Mouse (Mus musculus) testis, adult 2 months (tissue): ENCODE data around the gene Dpy19l1. TPM values are rescaled to one million over a fixed set of nuclear protein-coding genes. Genes with fewer than 3 reads are reported as not detected.

Source experiments
- H3K27ac ChIP-seq: fragments of 200-500 bp; 2 replicates; pipeline ENCODE4 v1.5.1; 2012; ENCODE audit warnings: low read depth, low read length; ENCODE audit not compliant: control insufficient read depth, insufficient read depth
- H3K27me3 ChIP-seq: fragments of 200-500 bp; 2 replicates; pipeline ENCODE4 v1.6.1; 2012; ENCODE audit warnings: mild to moderate bottlenecking, low read length, moderate library complexity; ENCODE audit not compliant: control insufficient read depth, insufficient read depth
- H3K36me3 ChIP-seq: fragments of 200-500 bp; 2 replicates; pipeline ENCODE4 v1.6.1; 2012; ENCODE audit warnings: mild to moderate bottlenecking, low read length; ENCODE audit not compliant: control insufficient read depth, insufficient read depth
- H3K4me1 ChIP-seq: fragments of 200-500 bp; 2 replicates; pipeline ENCODE4 v1.6.1; 2012; ENCODE audit warnings: low read length; ENCODE audit not compliant: control insufficient read depth, insufficient read depth
- H3K4me3 ChIP-seq: fragments of 200-500 bp; 2 replicates; pipeline ENCODE4 v1.5.1; 2012; ENCODE audit warnings: low read depth, mild to moderate bottlenecking, low read length, moderate library complexity, mixed read lengths; ENCODE audit not compliant: control insufficient read depth
- CTCF ChIP-seq: fragments of 200-500 bp; IDR thresholded peaks from 2 replicates; pipeline ENCODE4 v1.5.1; 2012; ENCODE audit warnings: low read depth, mild to moderate bottlenecking, inconsistent platforms, low read length, moderate library complexity; ENCODE audit not compliant: control insufficient read depth, insufficient read depth, insufficient replicate concordance
- POLR2A ChIP-seq: fragments of 200-500 bp; IDR thresholded peaks from 2 replicates; pipeline ENCODE4 v1.6.1; 2012; ENCODE audit warnings: low read depth, mild to moderate bottlenecking, inconsistent platforms, low read length, moderate library complexity; ENCODE audit not compliant: control insufficient read depth
- polyA plus RNA-seq: library from polyadenylated mRNA; depleted of rRNA; stranded (reverse); fragments of >200 nt; gene quantifications from 2 replicates; pipeline ENCODE4 v1.2.3, GENCODE M21; 2012

Gene Dpy19l1
- polyA plus RNA-seq, 1 experiment: 34.6 TPM

DNA sequence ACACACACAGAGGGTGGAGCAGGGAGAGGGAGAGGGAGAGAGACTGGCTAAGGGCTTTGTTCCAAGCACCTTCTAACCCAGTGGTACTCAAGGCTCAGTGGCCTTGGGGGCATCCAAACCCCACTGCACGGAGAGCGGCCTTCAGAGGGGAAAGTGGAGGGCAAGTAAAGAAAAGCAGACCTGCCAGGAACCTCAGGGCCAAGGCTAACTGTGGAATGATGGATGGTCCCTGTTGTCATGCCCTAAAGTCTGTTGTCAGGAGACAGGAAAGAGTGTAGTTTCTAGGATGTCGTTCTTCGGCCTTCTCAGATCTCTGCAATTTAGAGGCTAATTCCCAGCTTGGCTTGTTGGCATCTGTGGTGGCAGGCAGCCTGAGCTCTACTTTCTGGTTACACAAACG lies 32.8 kb downstream of the Dpy19l1 start:
- Histone ChIP-seq H3K27ac (no peak overlapping the region), H3K4me3 (no peak overlapping the region), H3K27me3 (no peaks in the 10 kb centered on the region), H3K4me1 (no peaks in the 10 kb centered on the region), H3K36me3 (no peaks in the 10 kb centered on the region; the same call in 1 of the 2 replicates)
- TF ChIP-seq POLR2A: no peak
- no peak for TF ChIP-seq CTCF

- TF ChIP-seq POLR2A (no peak), CTCF (no peak)
- Histone ChIP-seq H3K4me3 (no peak overlapping the region), H3K27ac (no peak overlapping the region), H3K27me3 (no peaks in the 10 kb centered on the region), H3K4me1 (no peaks in the 10 kb centered on the region), H3K36me3 (no peaks in the 10 kb centered on the region; the same call in 1 of the 2 replicates)
Observed at GRCm38 (mm10) chr9:24467186-24467585, 35.8 kb downstream of the Dpy19l1 start.

GRCm38 (mm10) chr9:24466649-24467048 lies 36.3 kb downstream of the Dpy19l1 start:
- H3K27me3 ChIP-seq: no peaks in the 10 kb centered on the region
- no peak overlapping the region for H3K27ac ChIP-seq
- no peaks in the 10 kb centered on the region for H3K4me1 ChIP-seq
- H3K4me3 ChIP-seq: no peak overlapping the region
- no peaks in the 10 kb centered on the region; the same call in 1 of the 2 replicates for H3K36me3 ChIP-seq
- TF ChIP-seq CTCF: no peak

DNA sequence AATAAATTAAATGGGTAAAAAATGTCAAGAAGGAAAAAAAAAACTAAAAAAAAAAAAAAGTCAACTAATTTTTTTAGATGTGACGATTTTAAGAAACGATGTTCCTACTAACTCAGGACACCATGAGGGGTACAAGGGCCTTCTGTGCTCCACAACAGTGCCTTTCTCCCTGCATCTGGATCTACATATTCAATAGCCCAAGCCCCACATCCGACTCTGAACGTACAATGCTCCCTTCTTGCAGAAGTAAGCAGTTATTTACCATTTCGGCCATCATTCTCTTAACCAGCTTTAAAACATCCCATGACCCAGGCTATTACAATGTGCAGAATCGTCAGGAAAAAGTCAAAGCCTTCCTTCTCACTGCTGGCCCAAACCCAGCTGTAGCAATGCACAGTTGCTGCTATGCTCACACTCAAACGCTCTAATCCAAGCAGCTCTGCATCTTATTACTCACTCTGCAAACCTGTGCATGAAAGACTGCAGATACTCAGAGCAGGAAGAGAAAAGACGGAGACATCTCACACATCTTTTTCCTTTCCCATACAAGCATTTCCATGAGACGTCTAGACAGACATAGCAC lies 41.5 kb downstream of the Dpy19l1 start:
- Histone ChIP-seq H3K27me3 (no peaks in the 10 kb centered on the region), H3K4me3 (no peak overlapping the region), H3K36me3 (no peaks in the 10 kb centered on the region; the same call in 1 of the 2 replicates), H3K27ac (no peak overlapping the region), H3K4me1 (no peaks in the 10 kb centered on the region)
- TF ChIP-seq POLR2A (no peak), CTCF (no peak)

GRCm38 (mm10) chr9:24453833-24454232 lies 49.1 kb downstream of the Dpy19l1 start:
- Histone ChIP-seq H3K4me1 (no peaks in the 10 kb centered on the region), H3K4me3 (no peak overlapping the region), H3K27me3 (no peaks in the 10 kb centered on the region), H3K36me3 (no peaks in the 10 kb centered on the region; the same call in 1 of the 2 replicates), H3K27ac (no peak overlapping the region)
- TF ChIP-seq POLR2A: no peak
- TF ChIP-seq CTCF: no peak

DNA sequence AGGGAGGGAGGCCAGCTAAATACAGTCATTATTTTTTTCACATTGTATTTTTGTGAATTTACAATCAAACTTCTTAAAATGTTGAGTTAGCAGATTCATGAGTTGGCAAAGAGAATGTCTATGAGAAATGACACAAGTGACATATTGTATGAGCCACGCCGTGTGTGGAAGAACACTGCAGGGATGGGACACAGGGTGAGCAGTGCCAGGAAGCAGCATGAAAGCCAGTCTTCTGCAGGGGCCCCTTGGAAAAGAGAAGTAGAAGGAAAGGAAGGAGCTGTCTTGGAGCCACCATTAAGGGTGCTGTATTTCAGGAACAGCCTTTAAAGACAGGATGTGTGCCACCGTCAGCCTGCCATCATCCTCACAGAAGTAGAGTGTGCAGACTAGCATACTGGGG lies 52.0 kb downstream of the Dpy19l1 start:
- Histone ChIP-seq H3K27me3 (no peaks in the 10 kb centered on the region), H3K36me3 (no peaks in the 10 kb centered on the region; the same call in 1 of the 2 replicates), H3K4me3 (no peak overlapping the region), H3K27ac (no peak overlapping the region), H3K4me1 (no peaks in the 10 kb centered on the region)
- TF ChIP-seq CTCF (no peak), POLR2A (no peak)

DNA sequence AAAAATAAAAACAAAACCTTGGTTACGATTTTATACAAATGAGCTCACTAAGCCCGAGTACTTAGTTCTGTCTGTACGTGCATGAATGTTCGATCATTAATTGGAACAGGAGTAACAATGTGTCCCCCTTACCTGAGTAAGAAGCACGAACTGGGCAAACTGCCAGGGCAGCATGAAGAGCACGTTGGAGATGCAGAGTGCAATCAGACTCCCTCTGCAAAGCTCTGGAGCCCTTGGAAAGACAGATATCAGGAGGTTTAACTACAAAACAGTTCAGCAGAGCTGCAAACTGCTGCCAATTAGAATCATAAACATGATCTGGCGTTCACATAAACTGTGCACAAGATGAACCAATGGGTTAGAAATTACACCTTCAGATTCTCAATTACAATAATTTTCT lies 52.4 kb downstream of the Dpy19l1 start:
- Histone ChIP-seq H3K36me3 (no peaks in the 10 kb centered on the region; the same call in 1 of the 2 replicates), H3K27me3 (no peaks in the 10 kb centered on the region), H3K4me3 (no peak overlapping the region), H3K4me1 (no peaks in the 10 kb centered on the region), H3K27ac (no peak overlapping the region)
- TF ChIP-seq POLR2A: no peak
- TF ChIP-seq CTCF: no peak

DNA sequence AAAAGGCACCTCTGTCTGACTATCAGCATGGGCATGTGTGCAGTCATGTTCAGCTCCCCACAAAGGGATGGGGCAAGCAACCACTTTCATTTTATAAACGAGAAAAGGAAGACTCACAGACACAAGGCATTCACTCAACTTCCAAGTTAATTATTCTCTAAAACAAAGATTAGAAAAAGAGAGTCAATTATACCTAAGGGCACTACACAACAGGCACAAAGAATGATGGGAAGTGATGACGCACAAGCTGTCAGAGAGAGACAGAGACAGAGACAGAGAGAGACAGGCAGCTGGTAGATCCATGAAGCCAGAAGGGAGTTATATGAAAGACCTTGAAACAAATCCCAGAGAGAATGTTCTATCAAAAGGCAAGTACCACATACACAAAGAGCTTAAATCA lies 68.0 kb downstream of the Dpy19l1 start:
- Histone ChIP-seq H3K27me3 (no peaks in the 10 kb centered on the region), H3K4me3 (no peak overlapping the region), H3K36me3 (no peaks in the 10 kb centered on the region; the same call in none of the 2 replicates), H3K27ac (no peak overlapping the region), H3K4me1 (no peaks in the 10 kb centered on the region)
- no peak for TF ChIP-seq POLR2A
- TF ChIP-seq CTCF: no peak
